Mouse (Mus musculus): ENCODE measurements around the gene Exoc6b.

DNA sequence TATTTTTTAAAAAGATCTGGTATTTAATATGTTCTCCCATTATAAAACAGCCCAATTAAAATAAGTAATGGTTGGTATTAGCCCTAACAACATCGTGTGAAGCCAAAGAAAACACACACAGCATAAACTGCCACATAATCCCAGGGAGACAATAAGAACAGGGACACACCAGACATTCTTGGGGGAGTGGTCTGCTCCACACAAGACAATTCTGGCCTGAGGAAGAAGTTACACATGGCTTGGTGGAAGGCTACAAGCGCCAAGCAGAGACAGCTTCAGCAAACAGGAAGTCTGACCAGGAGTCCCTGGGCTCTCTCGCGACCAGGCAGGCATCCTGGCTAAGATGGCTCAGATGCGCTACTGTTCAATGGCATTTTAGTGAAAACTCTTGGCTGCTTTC, 290.3 kb downstream of the Exoc6b start:
- TF ChIP-seq CTCF (IDR thresholded peaks at IDR 0.05; ENCODE audit: insufficient read depth, low read depth, low read length) = no peak
- TF ChIP-seq POLR2A (IDR thresholded peaks at IDR 0.05; ENCODE audit: insufficient read depth, low read depth, low read length) = no peak

All from olfactory bulb, adult 2 months (tissue).